Mouse (Mus musculus): Measurements from ENCODE around the gene Olfr24.

DNA sequence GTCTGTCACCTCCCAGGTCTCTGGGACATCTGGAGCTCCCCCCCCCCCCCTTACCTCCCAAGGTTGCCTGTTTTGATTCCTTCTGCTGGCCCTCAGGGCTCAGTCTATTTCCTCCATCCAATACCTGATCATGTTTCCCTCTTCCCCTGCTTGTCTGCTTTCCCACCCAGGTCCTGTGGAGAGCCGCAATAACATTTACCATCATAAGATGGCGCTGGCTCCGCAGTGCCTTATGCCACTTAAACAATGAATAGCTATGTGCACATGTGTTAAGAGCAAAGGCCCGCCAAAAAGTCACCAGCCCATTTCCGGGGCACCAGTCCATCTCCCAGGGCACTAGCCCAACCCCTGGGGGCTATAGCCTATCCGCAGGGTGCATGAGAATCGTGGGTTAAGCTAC lies 21.5 kb upstream of the Olfr24 start:
- TF ChIP-seq POLR2A (IDR thresholded peaks at IDR 0.05; ENCODE audit: borderline replicate concordance, extremely low read depth, insufficient read depth, insufficient read length, poor library complexity, severe bottlenecking) (no peak), CTCF (IDR thresholded peaks at IDR 0.05; ENCODE audit: borderline replicate concordance, extremely low read depth, insufficient read depth, insufficient read length) (no peak)

All from brain, embryonic 14.5 days (tissue).